Mouse (Mus musculus) fibroblast of lung, adult 2 months (primary cell): Measurements from ENCODE around the gene Prr11.
"Not testable (repeated sequence)": the region's sequence is repeated elsewhere in the genome, so short reads cannot be mapped to it uniquely, and the experiment has no call there.

Source experiments
- DNase-seq: peaks from one replicate; pipeline ENCODE4 v3.0.0-alpha.2; 2011; ENCODE audit warnings: low read depth

Gene Prr11

GRCm38 (mm10) chr11:87108409-87108754 lies at the start of gene Prr11:
Gene Prr11, minus strand, starts transcription at chr11:87108708.
- no peak for DNase-seq

- DNase-seq = no peak
These were observed 49.5 kb upstream of the Prr11 start for GRCm38 (mm10) chr11:87158012-87158411.

- DNase-seq = no peak
These were observed 27.7 kb upstream of the Prr11 start for GRCm38 (mm10) chr11:87136233-87136632.

- peak; percentile 79 for DNase-seq
These were observed 18.6 kb upstream of the Prr11 start, which contains the start of gene Trim37 for GRCm38 (mm10) chr11:87126824-87127816. Gene Trim37, plus strand, starts transcription at chr11:87127077.

- DNase-seq = peak; percentile 9
These were observed 17.8 kb upstream of the Prr11 start for GRCm38 (mm10) chr11:87126281-87126823.

- no peak for DNase-seq
These were observed 17.1 kb upstream of the Prr11 start for GRCm38 (mm10) chr11:87125562-87125961.

GRCm38 (mm10) chr11:87121864-87122263 lies 13.4 kb upstream of the Prr11 start:
- no peak for DNase-seq

GRCm38 (mm10) chr11:87110172-87110909 lies 1.8 kb upstream of the Prr11 start:
- DNase-seq = no peak

GRCm38 (mm10) chr11:87109519-87110171 lies 1.1 kb upstream of the Prr11 start:
- no peak for DNase-seq

- peak; percentile 100 for DNase-seq
These were observed 429 bp upstream of the Prr11 start, which contains the start of gene Ska2 for GRCm38 (mm10) chr11:87108755-87109518. Gene Ska2, plus strand, starts transcription at chr11:87109234.

GRCm38 (mm10) chr11:87087142-87087541 lies 21.4 kb downstream of the Prr11 start:
- no peak for DNase-seq

GRCm38 (mm10) chr11:87086290-87086984 lies 22.1 kb downstream of the Prr11 start, which contains the start of gene Smg8:
Gene Smg8, minus strand, starts transcription at chr11:87086774.
- DNase-seq = peak; percentile 77

- DNase-seq = no peak
These were observed 23.0 kb downstream of the Prr11 start for GRCm38 (mm10) chr11:87085461-87085860.

- DNase-seq = no peak
These were observed 24.8 kb downstream of the Prr11 start for GRCm38 (mm10) chr11:87083712-87084111.

GRCm38 (mm10) chr11:87073866-87074440 lies 34.6 kb downstream of the Prr11 start, which contains the start of gene Gdpd1:
Gene Gdpd1, minus strand, starts transcription at chr11:87074062.
- DNase-seq = peak; percentile 64

GRCm38 (mm10) chr11:87073343-87073865 lies 35.1 kb downstream of the Prr11 start:
- DNase-seq = peak; percentile 33

GRCm38 (mm10) chr11:87062087-87062486 lies 46.4 kb downstream of the Prr11 start:
- no peak for DNase-seq

- no peak for DNase-seq
These were observed 48.1 kb downstream of the Prr11 start for GRCm38 (mm10) chr11:87060410-87060809.

- no peak for DNase-seq
These were observed 52.2 kb downstream of the Prr11 start for GRCm38 (mm10) chr11:87056286-87056685.

GRCm38 (mm10) chr11:87048900-87049299 lies 59.6 kb downstream of the Prr11 start:
- DNase-seq = not testable (repeated sequence)
